Mouse (Mus musculus) brain, embryonic 14.5 days (tissue): ENCODE data around the gene Scn4a.

ENCODE experiments used
- CTCF ChIP-seq: fragments of 200-500 bp; IDR thresholded peaks from 2 replicates; pipeline ENCODE4 v1.5.1; 2012; ENCODE audit warnings: inconsistent platforms, mild to moderate bottlenecking, moderate library complexity, borderline replicate concordance; ENCODE audit not compliant: insufficient read depth, insufficient read length; ENCODE audit errors: extremely low read depth
- POLR2A ChIP-seq: fragments of 200-500 bp; IDR thresholded peaks from 2 replicates; pipeline ENCODE4 v1.6.1; 2012; ENCODE audit warnings: mild to moderate bottlenecking, inconsistent platforms, borderline replicate concordance; ENCODE audit not compliant: poor library complexity, insufficient read depth, insufficient read length, severe bottlenecking; ENCODE audit errors: extremely low read depth

DNA sequence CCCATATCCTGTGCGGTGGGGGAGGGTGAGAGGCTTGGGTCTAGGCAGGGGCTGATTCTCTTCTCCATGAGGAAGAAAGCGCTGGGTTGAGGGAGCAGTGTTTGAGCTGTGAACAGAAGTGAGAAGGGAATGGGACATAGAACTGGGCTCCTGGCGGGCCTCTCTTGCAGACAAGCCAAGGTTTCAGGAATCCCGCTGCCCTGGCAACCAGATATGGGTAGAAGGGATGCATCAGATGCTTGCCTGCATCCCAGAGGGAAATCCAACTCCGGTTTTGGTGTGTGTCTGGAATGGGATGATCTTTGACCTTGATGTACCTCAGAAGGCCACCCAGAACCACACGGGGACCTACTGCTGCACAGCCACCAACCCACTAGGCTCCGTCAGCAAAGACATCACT lies 66.9 kb downstream of the Scn4a start:
- no peak for TF ChIP-seq POLR2A
- TF ChIP-seq CTCF, result no peak
